Mouse (Mus musculus) T-helper 2 cell (primary cell): ENCODE results near the gene Prkar1b.

Source experiments
- in situ Hi-C: fragments of 300-600 bp; cut with MboI, MseI; formaldehyde crosslinking; loops from one replicate; pipeline ENCODE4 v1.15.1; 2025; ENCODE audit warnings: high pct_unique_total_duplicates

Prkar1b gene

DNA sequence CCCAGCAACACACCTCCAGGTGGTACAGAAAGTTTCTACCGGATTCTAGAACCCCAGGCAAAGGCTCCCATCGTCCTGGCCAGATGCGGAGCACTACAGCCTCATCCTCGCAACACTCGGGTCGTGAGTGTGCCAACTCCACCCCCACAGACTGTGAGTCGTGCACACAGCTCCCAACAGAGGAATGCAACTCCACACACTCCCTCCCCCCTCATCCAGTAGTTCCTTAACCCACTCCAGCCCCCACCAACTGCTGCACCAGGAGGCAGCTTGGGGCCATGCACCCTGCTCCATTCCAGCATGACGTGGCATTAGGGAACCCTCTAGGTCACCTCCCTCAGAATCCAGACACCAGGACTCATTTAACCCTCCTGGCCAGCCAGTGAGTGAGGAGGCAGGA lies 170.0 kb downstream of the Prkar1b start:
- in situ Hi-C loops: no loop called here

DNA sequence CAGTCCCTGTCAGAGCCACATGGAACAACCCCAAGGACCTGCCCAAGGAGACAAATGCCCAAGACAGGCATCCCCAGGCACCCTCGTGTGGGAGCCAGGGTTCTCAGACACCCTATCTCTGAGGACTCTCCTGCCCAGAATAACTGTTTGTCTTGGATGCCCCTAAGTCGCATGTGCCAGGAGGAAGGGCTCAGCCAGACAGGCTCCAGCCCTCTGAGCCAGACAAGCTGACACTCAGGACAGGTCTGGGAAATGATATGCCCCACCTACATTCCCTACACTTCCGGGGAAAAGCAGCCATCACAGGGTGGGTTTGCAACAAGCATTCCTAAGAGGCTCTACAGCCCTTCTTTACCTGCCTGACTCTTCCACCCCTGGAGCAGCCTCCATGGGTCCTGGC lies 172.0 kb downstream of the Prkar1b start:
- in situ Hi-C loops: no loop called here

DNA sequence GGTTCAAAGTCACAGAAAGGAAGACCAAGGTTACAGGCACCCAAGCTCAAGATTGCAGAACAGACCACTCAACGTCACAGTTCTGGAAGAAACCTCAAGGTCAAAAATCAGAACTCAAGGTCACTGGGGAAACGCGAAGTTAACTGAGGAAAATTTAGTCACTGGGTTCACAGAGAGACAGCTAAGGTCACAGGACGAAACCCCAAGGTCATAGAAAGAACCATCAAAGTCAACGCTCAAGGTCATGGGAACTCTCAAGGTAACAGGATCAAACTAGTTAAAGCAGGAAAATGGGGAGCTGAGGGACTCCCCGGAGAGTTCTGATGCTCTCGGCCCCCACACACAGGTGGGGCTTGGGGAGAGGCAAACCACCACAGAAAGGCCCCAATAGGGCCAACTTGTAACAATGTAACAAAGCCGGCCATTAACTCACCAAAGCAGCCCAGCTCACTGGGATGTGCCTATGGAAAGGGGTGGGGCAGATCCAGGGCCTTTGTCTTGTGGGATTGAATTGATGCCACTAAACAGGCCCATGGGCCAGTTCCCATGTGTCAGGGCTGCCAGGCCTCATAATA lies 174.8 kb downstream of the Prkar1b start:
- in situ Hi-C loops: no loop called here

DNA sequence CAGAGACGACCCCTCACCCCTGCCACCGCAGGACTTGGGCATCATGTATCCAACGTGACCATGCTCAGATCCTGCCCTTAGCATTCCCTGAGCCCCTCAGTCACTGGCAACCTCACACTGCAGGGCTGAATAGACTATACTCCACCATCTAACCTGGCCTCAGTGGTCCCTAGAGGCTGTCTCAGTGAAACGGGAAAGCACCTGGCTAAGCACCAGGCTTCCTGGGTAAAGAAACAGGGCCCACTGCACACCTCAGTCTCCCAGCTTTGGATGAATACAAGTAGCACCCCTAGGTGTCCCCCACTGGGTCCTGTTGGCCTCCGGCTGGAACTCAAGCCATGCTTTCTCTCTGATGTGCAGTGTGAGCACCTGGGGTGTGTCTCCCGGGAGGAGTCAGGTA lies 176.3 kb downstream of the Prkar1b start:
- in situ Hi-C loops: no loop called here

DNA sequence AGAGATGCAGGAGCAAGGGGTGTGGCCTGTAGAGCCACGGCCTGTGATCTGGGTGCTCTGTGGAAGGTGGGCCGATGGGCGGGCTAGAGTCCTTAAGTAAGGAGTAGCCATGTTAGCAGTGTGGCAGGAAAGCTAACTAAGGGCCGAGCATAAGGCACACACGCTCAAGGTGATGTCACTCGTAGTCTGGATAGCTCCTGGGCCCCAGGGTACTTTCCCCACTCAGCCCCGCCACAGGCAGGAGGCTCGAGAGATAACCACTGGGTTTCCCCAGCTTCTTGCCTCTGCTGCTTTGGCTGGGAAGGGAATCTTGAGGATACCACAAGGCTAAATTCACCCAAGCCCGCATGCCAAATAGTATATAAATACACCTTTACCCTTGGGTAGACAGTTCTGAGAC lies 178.4 kb downstream of the Prkar1b start:
- in situ Hi-C loops: no loop called here

DNA sequence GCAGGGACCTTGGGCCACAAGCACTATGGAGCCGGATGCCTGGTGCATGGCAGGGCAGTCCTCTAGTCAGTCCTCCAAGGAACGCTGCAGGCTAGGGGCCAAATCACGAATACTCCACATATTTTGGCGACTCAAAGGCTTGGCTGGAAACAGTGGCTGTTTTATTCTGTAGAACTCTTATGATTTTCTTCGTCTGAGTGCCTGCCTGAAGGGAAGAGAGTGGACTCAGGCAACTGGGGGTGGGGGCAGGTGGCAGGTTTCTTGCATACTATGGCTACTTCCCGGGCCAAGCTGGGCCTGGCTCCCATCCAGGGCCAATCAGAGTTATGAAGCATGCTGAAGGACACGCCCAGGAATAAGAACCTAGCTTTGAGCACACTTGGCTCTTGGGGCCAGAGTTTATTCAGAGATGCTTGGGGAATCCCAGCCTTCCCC lies 179.7 kb downstream of the Prkar1b start:
- in situ Hi-C loops: no loop called here
